Mouse (Mus musculus) regulatory T cell (primary cell): Measurements from ENCODE around the gene Gabpb2.
"Not testable (repeated sequence)": the region's sequence is repeated elsewhere in the genome, so short reads cannot be mapped to it uniquely, and the experiment has no call there.

Experiments used
- in situ Hi-C: fragments of 300-600 bp; cut with MboI, MseI; formaldehyde crosslinking; loops from one replicate; pipeline ENCODE4 v1.15.1; 2025; ENCODE audit warnings: high pct_unique_total_duplicates

The Gabpb2 gene

GRCm38 (mm10) chr3:95161041-95161551 lies 56.6 kb downstream of the Gabpb2 start:
- in situ Hi-C loops, result loop anchor here (5.0 kb wide), 1 partner anchor 66 kb away; the partner anchor contains the start of gene Cdc42se1

GRCm38 (mm10) chr3:95159987-95160963 lies 57.4 kb downstream of the Gabpb2 start, which contains the start of gene Sema6c:
Gene Sema6c (plus strand): TSS chr3:95160457.
- in situ Hi-C loops, result loop anchor here (5.0 kb wide), 1 partner anchor 67 kb away; the partner anchor contains the start of gene Cdc42se1

- in situ Hi-C loops, result no loop called here
These were observed 58.2 kb downstream of the Gabpb2 start for GRCm38 (mm10) chr3:95159511-95159986.

- in situ Hi-C loops, result no loop called here
These were observed 63.8 kb downstream of the Gabpb2 start for GRCm38 (mm10) chr3:95153874-95154273.

GRCm38 (mm10) chr3:95147924-95148323 lies 69.8 kb downstream of the Gabpb2 start:
- in situ Hi-C loops, result no loop called here

- in situ Hi-C loops, result no loop called here
These were observed 75.1 kb downstream of the Gabpb2 start for GRCm38 (mm10) chr3:95142617-95143011.

GRCm38 (mm10) chr3:95141952-95142616 lies 75.6 kb downstream of the Gabpb2 start, which contains the start of gene Tnfaip8l2:
Gene Tnfaip8l2 (minus strand): TSS chr3:95142360.
- in situ Hi-C loops, result no loop called here

- in situ Hi-C loops, result no loop called here
These were observed 76.2 kb downstream of the Gabpb2 start for GRCm38 (mm10) chr3:95141474-95141873.

GRCm38 (mm10) chr3:95140795-95141194 lies 76.9 kb downstream of the Gabpb2 start:
- in situ Hi-C loops, result no loop called here

GRCm38 (mm10) chr3:95140289-95140595 lies 77.5 kb downstream of the Gabpb2 start:
- in situ Hi-C loops, result no loop called here

GRCm38 (mm10) chr3:95139586-95140288 lies 78.0 kb downstream of the Gabpb2 start:
- in situ Hi-C loops, result loop anchor here (5.0 kb wide), 1 partner anchor 1212 kb away; no protein-coding TSS in a partner anchor

GRCm38 (mm10) chr3:95136336-95136735 lies 81.4 kb downstream of the Gabpb2 start:
- in situ Hi-C loops, result loop anchor here (5.0 kb wide), 1 partner anchor 1209 kb away; no protein-coding TSS in a partner anchor

- in situ Hi-C loops, result loop anchor here (5.0 kb wide), 1 partner anchor 1208 kb away; no protein-coding TSS in a partner anchor
These were observed 82.2 kb downstream of the Gabpb2 start for GRCm38 (mm10) chr3:95135433-95136052.

- in situ Hi-C loops, result loop anchor here (5.0 kb wide), 1 partner anchor 1208 kb away; no protein-coding TSS in a partner anchor
These were observed 82.7 kb downstream of the Gabpb2 start for GRCm38 (mm10) chr3:95135023-95135422.

- in situ Hi-C loops, result not testable (repeated sequence)
These were observed 83.6 kb downstream of the Gabpb2 start for GRCm38 (mm10) chr3:95134133-95134532.

GRCm38 (mm10) chr3:95133680-95134101 lies 84.0 kb downstream of the Gabpb2 start, which contains the start of the genes Scnm1 and Lysmd1:
Gene Scnm1 (minus strand): TSS chr3:95134011.
Gene Lysmd1 (plus strand): TSS chr3:95134088.
- in situ Hi-C loops, result no loop called here

- in situ Hi-C loops, result no loop called here
These were observed 84.5 kb downstream of the Gabpb2 start for GRCm38 (mm10) chr3:95133176-95133575.

GRCm38 (mm10) chr3:95132389-95132788 lies 85.3 kb downstream of the Gabpb2 start:
- in situ Hi-C loops, result not testable (repeated sequence)
